ENCODE assay signal across 21 mouse cellular contexts in the genomic region with DNA sequence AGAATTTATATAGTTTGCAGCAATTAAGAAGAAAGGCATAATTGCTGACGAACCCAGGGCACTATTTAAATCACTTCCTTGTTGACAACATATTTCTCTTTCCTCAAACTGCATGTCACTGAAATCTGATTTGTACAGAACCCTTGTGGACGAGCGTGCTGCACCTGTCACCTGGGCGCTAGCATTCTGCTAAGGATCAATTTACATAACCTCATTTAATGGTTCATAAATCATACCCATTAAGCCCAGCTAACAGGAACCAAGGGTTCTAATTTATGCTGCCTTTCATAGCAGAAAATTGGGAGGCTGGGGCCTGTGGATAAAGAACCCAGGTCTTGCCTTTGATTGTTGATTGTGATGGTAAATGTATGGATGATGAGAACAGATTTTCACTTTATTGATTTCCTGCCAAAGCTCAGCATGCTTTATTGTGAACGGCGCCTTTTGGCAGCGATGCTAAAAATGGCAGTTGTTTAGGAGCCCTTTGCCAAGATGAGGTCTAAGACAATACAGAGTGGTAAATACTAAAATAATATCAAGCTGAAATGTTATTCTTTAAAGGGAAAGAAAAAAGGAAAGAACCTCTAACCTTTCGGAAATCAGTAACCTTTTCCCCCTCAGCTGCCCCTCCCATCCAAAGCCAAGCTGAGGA.
DNase-seq lines count a peak whose midpoint lies in the region; ATAC-seq and TF ChIP-seq lines count a peak whose summit lies in the region.
"Had no signal": no experiment of that assay in that cellular context is flagged by ENCODE, and none has a peak within 500 bp of the region (broad histone marks: within the 10 kb centered on the region; RNA-seq: fewer than 3 reads in every experiment).

No protein-coding gene starts in this region.

- no peaks in the 10 kb centered on the region for H3K4me1 ChIP-seq in hindbrain, postnatal 0 days (ENCODE audit: insufficient read depth, low read length)
- peaks cover 6% of the 10 kb centered on the region; the same call in 1 of the 2 replicates for H3K4me1 ChIP-seq in hindbrain, embryonic 12.5 days
- no peaks in the 10 kb centered on the region for H3K4me1 ChIP-seq in forebrain, postnatal 0 days (ENCODE audit: insufficient read depth)

- H3K36me3 ChIP-seq in hindbrain, postnatal 0 days (ENCODE audit: insufficient read depth, low read length) = no peaks in the 10 kb centered on the region
- no peaks in the 10 kb centered on the region for H3K36me3 ChIP-seq in hindbrain, embryonic 12.5 days
- no peaks in the 10 kb centered on the region for H3K36me3 ChIP-seq in forebrain, postnatal 0 days (ENCODE audit: insufficient read depth)
- H3K36me3 ChIP-seq: hindbrain, embryonic 13.5 days had no signal

- 40% methylated on average over 8 of the region's 8 CpGs for WGBS in hindbrain, postnatal 0 days
- WGBS in hindbrain, embryonic 12.5 days = 47% methylated on average over 8 of the region's 8 CpGs
- WGBS in forebrain, postnatal 0 days = 32% methylated on average over 8 of the region's 8 CpGs

- ATAC-seq in hindbrain, postnatal 0 days = no peak
- no peak for ATAC-seq in hindbrain, embryonic 12.5 days (ENCODE audit: low FRiP score)
- peak; percentile 23; the same call in 1 of the 2 replicates for ATAC-seq in forebrain, postnatal 0 days
- ATAC-seq: activated CD4-positive, CD25-positive, alpha-beta regulatory T cell, adult 4 months; liver, postnatal 0 days; Patski had no signal

- no peak overlapping the region for H3K4me3 ChIP-seq in hindbrain, postnatal 0 days (ENCODE audit: low read length)
- H3K4me3 ChIP-seq in hindbrain, embryonic 12.5 days = no peak overlapping the region
- H3K4me3 ChIP-seq in forebrain, postnatal 0 days (ENCODE audit: low read depth, low read length) = no peak overlapping the region
- H3K4me3 ChIP-seq: heart, adult 2 months; hindbrain, embryonic 13.5 days; myocyte had no signal

- no peaks in the 10 kb centered on the region for H3K9me3 ChIP-seq in hindbrain, postnatal 0 days (ENCODE audit: low read length)
- H3K9me3 ChIP-seq in hindbrain, embryonic 12.5 days (replicated peaks) = no peaks in the 10 kb centered on the region
- H3K9me3 ChIP-seq in forebrain, postnatal 0 days (ENCODE audit: low read length) = no peaks in the 10 kb centered on the region
- H3K9me3 ChIP-seq: hindbrain, embryonic 13.5 days had no signal

- H3K27me3 ChIP-seq in hindbrain, postnatal 0 days (ENCODE audit: insufficient read depth, low read length) = peaks cover 14% of the 10 kb centered on the region; the same call in 1 of the 2 replicates
- H3K27me3 ChIP-seq in hindbrain, embryonic 12.5 days = peaks cover 48% of the 10 kb centered on the region
- H3K27me3 ChIP-seq in forebrain, postnatal 0 days (ENCODE audit: insufficient read depth, low read length) = peaks cover 21% of the 10 kb centered on the region; the same call in 1 of the 2 replicates

- no peak overlapping the region for H3K9ac ChIP-seq in hindbrain, postnatal 0 days (replicated peaks; ENCODE audit: low read length)
- H3K9ac ChIP-seq in hindbrain, embryonic 12.5 days = no peak overlapping the region
- no peak overlapping the region for H3K9ac ChIP-seq in forebrain, postnatal 0 days
- H3K9ac ChIP-seq: hindbrain, embryonic 13.5 days; liver, postnatal 0 days had no signal

- H3K4me2 ChIP-seq in hindbrain, postnatal 0 days (ENCODE audit: low read depth, low read length) = no peak overlapping the region
- H3K4me2 ChIP-seq in hindbrain, embryonic 12.5 days (replicated peaks) = no peak overlapping the region
- no peak overlapping the region for H3K4me2 ChIP-seq in forebrain, postnatal 0 days (ENCODE audit: low read depth)
- H3K4me2 ChIP-seq: hindbrain, embryonic 13.5 days had no signal

- no peak overlapping the region for H3K27ac ChIP-seq in hindbrain, postnatal 0 days
- no peak overlapping the region for H3K27ac ChIP-seq in hindbrain, embryonic 12.5 days
- H3K27ac ChIP-seq in forebrain, postnatal 0 days (ENCODE audit: low read depth, low read length) = no peak overlapping the region
- H3K27ac ChIP-seq: heart, adult 2 months; hindbrain, embryonic 13.5 days had no signal

- peak; percentile 43 for DNase-seq in hindbrain, postnatal 0 days (ENCODE audit: low spot score)
- peak; percentile 7 for DNase-seq in brain, adult 2 months (ENCODE audit: low read depth, low spot score)
- peak; percentile 31 for DNase-seq in cerebellum, adult 9-10 months
- no peak for DNase-seq in forebrain, postnatal 0 days
- no peak for DNase-seq in testis, postnatal 14 days (ENCODE audit: low spot score)
- no peak for DNase-seq in heart, adult 9 months (ENCODE audit: low spot score in 2 of 2)
- no peak for DNase-seq in kidney, adult 9 months
- DNase-seq: gastrocnemius, postnatal 10 days; heart, adult 2 months; kidney, adult 11 months; kidney, postnatal 25 days; layer of hippocampus, adult 9-11 months; liver; liver, postnatal 0 days; right cerebral cortex, postnatal 14 days; thymus, postnatal 36 days had no signal

- TF ChIP-seq CTCF in hindbrain, postnatal 0 days (IDR thresholded peaks at IDR 0.05; ENCODE audit: low read depth) = no peak
- no peak for TF ChIP-seq CTCF in forebrain, postnatal 0 days (IDR thresholded peaks at IDR 0.05; ENCODE audit: low read depth)

Comparison
In these comparisons a context has a peak if more than half of its experiments do, and no peak if none do; other contexts are left out.
1. DNase-seq: peak in hindbrain, postnatal 0 days (single experiment), brain, adult 2 months (single experiment) and cerebellum, adult 9-10 months (single experiment); none in forebrain, postnatal 0 days (single experiment), testis, postnatal 14 days (single experiment), heart, adult 9 months (0 of 2) and kidney, adult 9 months (single experiment).